Mouse (Mus musculus): Measurements from ENCODE around the gene Rbm15. TPM values are rescaled to one million over a fixed set of nuclear protein-coding genes. Genes with fewer than 3 reads are reported as not detected.

Rbm15 gene
- polyA plus RNA-seq, 1 experiment = 26.7 TPM

GRCm38 (mm10) chr3:107360341-107360740 lies 26.9 kb upstream of the Rbm15 start:
- Histone ChIP-seq H3K4me1 (ENCODE audit: control insufficient read depth, insufficient read depth, low read length) (no peaks in the 10 kb centered on the region; the same call in 1 of the 2 replicates), H3K27ac (ENCODE audit: control insufficient read depth, insufficient read depth, low read depth, low read length, poor library complexity) (no peak overlapping the region), H3K4me3 (replicated peaks; ENCODE audit: control insufficient read depth, low read depth, low read length) (no peak overlapping the region)
- WGBS = 60% methylated on average over 4 of the region's 4 CpGs
- TF ChIP-seq CTCF (IDR thresholded peaks at IDR 0.05; ENCODE audit: control insufficient read depth, insufficient read depth, low read length) = no peak
- TF ChIP-seq POLR2A (IDR thresholded peaks at IDR 0.05; ENCODE audit: borderline replicate concordance, control insufficient read depth, low read depth, low read length) = no peak

DNA sequence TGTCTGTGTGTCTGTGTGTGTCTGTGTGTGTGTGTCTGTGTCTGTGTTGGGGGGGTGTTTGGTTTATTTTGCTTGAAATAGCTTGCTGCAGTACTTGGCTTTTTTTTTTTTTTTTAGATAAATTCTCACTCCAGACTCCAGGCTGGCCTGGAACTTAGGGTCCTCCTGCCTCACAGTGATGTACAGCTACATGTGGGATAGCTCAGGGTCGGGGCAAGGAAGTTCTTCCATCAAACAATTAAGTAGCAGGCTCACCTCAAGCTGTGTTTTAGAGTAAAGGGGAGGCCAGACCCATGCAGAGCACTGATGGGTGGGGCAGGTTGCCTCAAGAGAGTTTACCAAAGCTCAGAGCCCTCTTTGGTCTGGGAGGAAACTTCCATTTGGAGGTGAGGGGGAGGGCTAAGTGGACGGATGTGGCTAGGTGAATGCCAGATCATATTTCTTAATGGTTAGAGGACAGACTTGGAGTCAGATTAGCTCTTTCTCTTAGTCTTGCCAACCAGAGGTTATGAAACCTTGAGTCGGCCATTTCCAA lies 24.3 kb upstream of the Rbm15 start:
- no peak overlapping the region for H3K4me3 ChIP-seq (replicated peaks; ENCODE audit: control insufficient read depth, low read depth, low read length)
- WGBS = 63% methylated on average over 3 of the region's 3 CpGs
- H3K27ac ChIP-seq (ENCODE audit: control insufficient read depth, insufficient read depth, low read depth, low read length, poor library complexity) = no peak overlapping the region
- no peak for TF ChIP-seq POLR2A (IDR thresholded peaks at IDR 0.05; ENCODE audit: borderline replicate concordance, control insufficient read depth, low read depth, low read length)
- TF ChIP-seq CTCF (IDR thresholded peaks at IDR 0.05; ENCODE audit: control insufficient read depth, insufficient read depth, low read length) = no peak
- no peaks in the 10 kb centered on the region; the same call in 1 of the 2 replicates for H3K4me1 ChIP-seq (ENCODE audit: control insufficient read depth, insufficient read depth, low read length)

- WGBS = under 1% methylated on average over 11 of the region's 11 CpGs
- TF ChIP-seq CTCF (IDR thresholded peaks at IDR 0.05; ENCODE audit: control insufficient read depth, insufficient read depth, low read length) = peak; percentile 64
- TF ChIP-seq POLR2A (IDR thresholded peaks at IDR 0.05; ENCODE audit: borderline replicate concordance, control insufficient read depth, low read depth, low read length) = no peak
- peak overlapping the region; percentile 13 for H3K4me3 ChIP-seq (replicated peaks; ENCODE audit: control insufficient read depth, low read depth, low read length)
These were observed 23.5 kb upstream of the Rbm15 start for GRCm38 (mm10) chr3:107356964-107357441.

GRCm38 (mm10) chr3:107355618-107356260 lies 22.3 kb upstream of the Rbm15 start:
- Histone ChIP-seq H3K27ac (ENCODE audit: control insufficient read depth, insufficient read depth, low read depth, low read length, poor library complexity) (no peak overlapping the region), H3K4me1 (ENCODE audit: control insufficient read depth, insufficient read depth, low read length) (no peaks in the 10 kb centered on the region; the same call in 1 of the 2 replicates), H3K4me3 (replicated peaks; ENCODE audit: control insufficient read depth, low read depth, low read length) (no peak overlapping the region)
- WGBS = 73% methylated on average over 6 of the region's 6 CpGs
- TF ChIP-seq CTCF (IDR thresholded peaks at IDR 0.05; ENCODE audit: control insufficient read depth, insufficient read depth, low read length) (no peak), POLR2A (IDR thresholded peaks at IDR 0.05; ENCODE audit: borderline replicate concordance, control insufficient read depth, low read depth, low read length) (no peak)

More at GRCm38 (mm10) chr3:107356964-107357441, 23.5 kb upstream of the Rbm15 start:
- H3K4me1 ChIP-seq (ENCODE audit: control insufficient read depth, insufficient read depth, low read length) = no peaks in the 10 kb centered on the region; the same call in 1 of the 2 replicates
- H3K27ac ChIP-seq (ENCODE audit: control insufficient read depth, insufficient read depth, low read depth, low read length, poor library complexity) = no peak overlapping the region

DNA sequence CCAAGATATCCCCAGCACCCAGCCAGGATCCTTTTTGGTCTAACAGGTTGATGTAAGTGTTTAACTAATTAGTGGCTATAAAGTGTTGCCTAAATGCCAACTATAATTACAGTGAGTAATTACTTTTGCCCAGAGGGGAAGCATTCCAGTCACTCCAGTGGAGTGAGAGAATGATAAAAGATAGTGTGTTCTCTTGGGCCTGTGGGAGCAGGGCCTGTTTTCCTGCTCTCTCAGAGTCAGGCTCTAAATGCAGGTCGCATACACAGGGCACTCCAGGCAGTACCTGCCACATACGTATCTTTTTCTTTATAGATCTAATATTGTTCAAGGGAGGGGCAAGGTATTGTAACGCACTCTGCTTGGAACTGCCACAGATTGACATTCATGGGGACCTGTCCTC lies 18.2 kb upstream of the Rbm15 start:
- WGBS = 74% methylated on average over 3 of the region's 3 CpGs
- Histone ChIP-seq H3K4me3 (replicated peaks; ENCODE audit: control insufficient read depth, low read depth, low read length) (no peak overlapping the region), H3K4me1 (ENCODE audit: control insufficient read depth, insufficient read depth, low read length) (no peaks in the 10 kb centered on the region; the same call in 1 of the 2 replicates), H3K27ac (ENCODE audit: control insufficient read depth, insufficient read depth, low read depth, low read length, poor library complexity) (no peak overlapping the region)
- TF ChIP-seq CTCF (IDR thresholded peaks at IDR 0.05; ENCODE audit: control insufficient read depth, insufficient read depth, low read length) (no peak), POLR2A (IDR thresholded peaks at IDR 0.05; ENCODE audit: borderline replicate concordance, control insufficient read depth, low read depth, low read length) (no peak)

GRCm38 (mm10) chr3:107349006-107349405 lies 15.5 kb upstream of the Rbm15 start:
- no peak overlapping the region for H3K27ac ChIP-seq (ENCODE audit: control insufficient read depth, insufficient read depth, low read depth, low read length, poor library complexity)
- H3K4me1 ChIP-seq (ENCODE audit: control insufficient read depth, insufficient read depth, low read length) = no peaks in the 10 kb centered on the region
- TF ChIP-seq CTCF (IDR thresholded peaks at IDR 0.05; ENCODE audit: control insufficient read depth, insufficient read depth, low read length) (no peak), POLR2A (IDR thresholded peaks at IDR 0.05; ENCODE audit: borderline replicate concordance, control insufficient read depth, low read depth, low read length) (no peak)
- no peak overlapping the region for H3K4me3 ChIP-seq (replicated peaks; ENCODE audit: control insufficient read depth, low read depth, low read length)
- 78% methylated on average over 3 of the region's 3 CpGs for WGBS

DNA sequence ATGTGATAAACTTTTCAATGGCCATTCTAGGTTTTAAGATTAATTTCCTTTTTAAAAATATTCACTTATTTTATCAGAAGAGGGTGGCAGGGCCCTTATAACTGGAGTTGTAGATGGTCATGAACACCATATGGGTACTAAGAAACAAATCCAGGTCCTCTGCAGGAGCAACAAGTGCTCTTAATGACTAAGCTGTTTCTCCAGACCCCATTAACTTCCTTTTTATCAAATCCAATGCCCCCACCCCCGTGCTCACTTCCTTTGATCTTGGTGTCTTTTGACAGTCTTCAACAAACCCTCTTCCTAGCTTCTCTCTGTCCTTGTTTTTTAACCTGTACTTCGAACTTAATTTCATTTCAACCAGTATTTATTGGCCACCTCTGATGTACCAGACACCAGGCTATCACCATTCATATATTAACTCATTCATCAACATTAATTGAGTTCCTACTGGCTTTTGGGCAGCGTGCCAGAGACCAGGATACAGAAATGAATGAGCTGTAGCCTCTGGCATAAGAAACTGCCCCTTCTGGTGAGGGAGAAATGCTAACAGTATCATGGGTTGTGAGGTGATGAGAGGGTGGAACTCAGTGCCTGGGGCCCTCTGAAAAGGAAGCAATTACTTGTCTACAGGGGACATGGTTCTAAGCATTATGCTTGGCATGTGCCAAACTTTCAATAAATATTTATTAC lies 11.7 kb upstream of the Rbm15 start:
- H3K4me3 ChIP-seq (replicated peaks; ENCODE audit: control insufficient read depth, low read depth, low read length) = no peak overlapping the region
- WGBS = 24% methylated on average over 3 of the region's 3 CpGs
- H3K4me1 ChIP-seq (ENCODE audit: control insufficient read depth, insufficient read depth, low read length) = no peaks in the 10 kb centered on the region
- no peak for TF ChIP-seq CTCF (IDR thresholded peaks at IDR 0.05; ENCODE audit: control insufficient read depth, insufficient read depth, low read length)
- no peak for TF ChIP-seq POLR2A (IDR thresholded peaks at IDR 0.05; ENCODE audit: borderline replicate concordance, control insufficient read depth, low read depth, low read length)
- no peak overlapping the region for H3K27ac ChIP-seq (ENCODE audit: control insufficient read depth, insufficient read depth, low read depth, low read length, poor library complexity)

DNA sequence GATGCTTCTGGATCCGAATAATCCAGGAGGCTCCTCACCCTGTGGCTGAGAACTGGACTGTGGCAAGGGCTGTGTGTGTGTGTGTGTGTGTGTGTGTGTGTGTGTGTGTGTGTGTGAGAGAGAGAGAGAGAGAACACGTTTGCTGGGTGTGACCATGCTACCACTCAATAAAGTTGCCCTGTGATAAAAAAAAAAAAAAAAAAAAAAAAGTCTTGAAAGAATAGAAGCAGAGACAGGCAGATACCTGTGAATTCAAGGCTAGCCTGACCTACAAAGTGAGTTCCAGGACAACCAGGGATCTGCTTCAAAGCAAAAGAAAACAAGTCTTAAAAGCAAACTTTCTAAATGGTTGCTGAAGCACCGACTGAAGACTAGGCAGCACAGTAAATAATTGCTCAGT lies 10.5 kb upstream of the Rbm15 start:
- Histone ChIP-seq H3K4me3 (replicated peaks; ENCODE audit: control insufficient read depth, low read depth, low read length) (no peak overlapping the region), H3K4me1 (ENCODE audit: control insufficient read depth, insufficient read depth, low read length) (no peaks in the 10 kb centered on the region), H3K27ac (ENCODE audit: control insufficient read depth, insufficient read depth, low read depth, low read length, poor library complexity) (no peak overlapping the region)
- 53% methylated on average over 3 of the region's 3 CpGs for WGBS
- no peak for TF ChIP-seq POLR2A (IDR thresholded peaks at IDR 0.05; ENCODE audit: borderline replicate concordance, control insufficient read depth, low read depth, low read length)
- TF ChIP-seq CTCF (IDR thresholded peaks at IDR 0.05; ENCODE audit: control insufficient read depth, insufficient read depth, low read length) = no peak
